Mouse (Mus musculus) MEL (cell line): ENCODE data around the gene Ptges3. TPM values are rescaled to one million over a fixed set of nuclear protein-coding genes. Genes with fewer than 3 reads are reported as not detected.
"Not testable (repeated sequence)": the region's sequence is repeated elsewhere in the genome, so short reads cannot be mapped to it uniquely, and the experiment has no call there.

Source experiments
- DNase-seq: peaks from one replicate; pipeline ENCODE4 v3.0.0; 2011; ENCODE audit warnings: low read depth, low spot score
- H3K27ac ChIP-seq: 2 replicates; pipeline ENCODE4 v1.5.1; 2012; ENCODE audit warnings: low read depth, mild to moderate bottlenecking, control low read depth, low read length, moderate library complexity; ENCODE audit not compliant: control insufficient read depth
- H3K27me3 ChIP-seq, 2 experiments: fragments of 150-350 bp in 1 of 2; sonication (generic) in 1 of 2; 2 replicates each; pipeline ENCODE4 v1.6.1; 2012; ENCODE audit warnings: low read length in 2 of 2, mild to moderate bottlenecking in 2 of 2, improper control_type of control experiment in 1 of 2, moderate library complexity in 1 of 2; ENCODE audit not compliant: insufficient read depth in 2 of 2, control insufficient read depth in 1 of 2
- H3K36me3 ChIP-seq, 2 experiments: 2 replicates each; pipeline ENCODE4 v1.6.1; 2012 to 2014; ENCODE audit warnings: low read length in 2 of 2, improper control_type of control experiment in 1 of 2, inconsistent platforms in 1 of 2, mild to moderate bottlenecking in 1 of 2; ENCODE audit not compliant: insufficient read depth in 2 of 2, control insufficient read depth in 1 of 2
- H3K4me1 ChIP-seq, 2 experiments: fragments of 150-350 bp in 1 of 2; sonication (generic) in 1 of 2; 2 replicates each; pipeline ENCODE4 v1.6.1; 2012; ENCODE audit warnings: low read length in 2 of 2, improper control_type of control experiment in 1 of 2, mild to moderate bottlenecking in 1 of 2; ENCODE audit not compliant: insufficient read depth in 2 of 2, control insufficient read depth in 1 of 2
- H3K4me3 ChIP-seq, 2 experiments: fragments of 150-350 bp in 1 of 2; sonication (generic) in 1 of 2; 2 replicates each; pipeline ENCODE4 v1.5.1; 2012; ENCODE audit warnings: low read depth in 2 of 2, low read length in 2 of 2, mild to moderate bottlenecking in 2 of 2, moderate library complexity in 2 of 2, control low read depth in 1 of 2, improper control_type of control experiment in 1 of 2; ENCODE audit not compliant: control insufficient read depth in 1 of 2, insufficient read depth in 1 of 2
- H3K79me2 ChIP-seq: 2 replicates; pipeline ENCODE4 v1.6.1; 2012; ENCODE audit warnings: mild to moderate bottlenecking, low read length, moderate library complexity; ENCODE audit not compliant: control insufficient read depth, poor library complexity, insufficient read depth
- H3K9ac ChIP-seq: 2 replicates; pipeline ENCODE4 v1.6.1; 2012; ENCODE audit warnings: low read depth, mild to moderate bottlenecking, control low read depth, low read length, moderate library complexity; ENCODE audit not compliant: control insufficient read depth, poor library complexity, severe bottlenecking
- H3K9me3 ChIP-seq: fragments of 150-350 bp; sonication (generic); replicated peaks from 2 replicates; pipeline ENCODE4 v1.6.1; 2012; ENCODE audit warnings: mild to moderate bottlenecking, low read length, improper control_type of control experiment, moderate library complexity; ENCODE audit not compliant: insufficient read depth
- CTCF ChIP-seq, 3 experiments: IDR thresholded peaks in 2 of 3; conservative IDR thresholded peaks in 1 of 3; 2 replicates each; pipeline ENCODE4 v1.5.1; 2011 to 2012; ENCODE audit warnings: low read length in 3 of 3, low read depth in 2 of 3, mild to moderate bottlenecking in 2 of 3, improper control_type of control experiment in 1 of 3, inconsistent platforms in 1 of 3, mixed read lengths in 1 of 3, moderate library complexity in 1 of 3; ENCODE audit not compliant: control insufficient read depth in 1 of 3, insufficient read depth in 1 of 3, poor library complexity in 1 of 3, severe bottlenecking in 1 of 3
- GATA1 ChIP-seq: IDR thresholded peaks from 2 replicates; pipeline ENCODE4 v1.6.1; 2011; ENCODE audit warnings: low read depth, low read length, improper control_type of control experiment
- MAX ChIP-seq: IDR thresholded peaks from 2 replicates; pipeline ENCODE4 v1.6.1; 2011; ENCODE audit warnings: low read length, improper control_type of control experiment
- MXI1 ChIP-seq: IDR thresholded peaks from 2 replicates; pipeline ENCODE4 v1.6.1; 2011; ENCODE audit warnings: mild to moderate bottlenecking, low read depth, low read length, improper control_type of control experiment
- MYC ChIP-seq: IDR thresholded peaks from 2 replicates; pipeline ENCODE4 v1.6.1; 2011; ENCODE audit warnings: low read depth, mild to moderate bottlenecking, low read length, improper control_type of control experiment, moderate library complexity
- RCOR1 ChIP-seq: IDR thresholded peaks from 2 replicates; pipeline ENCODE4 v1.6.1; 2012; ENCODE audit warnings: low read depth, mild to moderate bottlenecking, inconsistent platforms, low read length, improper control_type of control experiment
- USF2 ChIP-seq, 2 experiments: IDR thresholded peaks; 2 replicates each; pipeline ENCODE4 v1.6.1; 2011 to 2012; ENCODE audit warnings: improper control_type of control experiment in 2 of 2, low read length in 2 of 2, borderline replicate concordance in 1 of 2, inconsistent platforms in 1 of 2, low read depth in 1 of 2, mild to moderate bottlenecking in 1 of 2; ENCODE audit not compliant: insufficient read depth in 1 of 2
- ZMIZ1 ChIP-seq: IDR thresholded peaks from 2 replicates; pipeline ENCODE4 v1.6.1; 2012; ENCODE audit warnings: low read depth, mild to moderate bottlenecking, inconsistent platforms, low read length, improper control_type of control experiment, moderate library complexity
- ZNF384 ChIP-seq: IDR thresholded peaks from 2 replicates; pipeline ENCODE4 v1.6.1; 2012; ENCODE audit warnings: low read depth, mild to moderate bottlenecking, inconsistent platforms, low read length, improper control_type of control experiment
- polyA plus RNA-seq, 2 experiments: library from polyadenylated mRNA; stranded (reverse) in 1 of 2; unstranded in 1 of 2; fragments of >175 nt in 1 of 2; fragments of >200 nt in 1 of 2; gene quantifications; 2 replicates each; pipeline versions ENCODE4 v1.2.1 to v1.2.4; 2012; ENCODE audit warnings: low replicate concordance in 2 of 2, low read depth in 1 of 2; ENCODE audit not compliant: insufficient read length in 2 of 2, insufficient read depth in 1 of 2, missing spikeins in 1 of 2
- total RNA-seq: library from RNA; depleted of rRNA; stranded (reverse); fragments of 300-350 nt; gene quantifications from 2 replicates; pipeline ENCODE4 v1.2.3, GENCODE M21; 2012

The Ptges3 gene
- total and polyA plus RNA-seq, 3 experiments, result 216 to 627 (median 233) TPM

DNA sequence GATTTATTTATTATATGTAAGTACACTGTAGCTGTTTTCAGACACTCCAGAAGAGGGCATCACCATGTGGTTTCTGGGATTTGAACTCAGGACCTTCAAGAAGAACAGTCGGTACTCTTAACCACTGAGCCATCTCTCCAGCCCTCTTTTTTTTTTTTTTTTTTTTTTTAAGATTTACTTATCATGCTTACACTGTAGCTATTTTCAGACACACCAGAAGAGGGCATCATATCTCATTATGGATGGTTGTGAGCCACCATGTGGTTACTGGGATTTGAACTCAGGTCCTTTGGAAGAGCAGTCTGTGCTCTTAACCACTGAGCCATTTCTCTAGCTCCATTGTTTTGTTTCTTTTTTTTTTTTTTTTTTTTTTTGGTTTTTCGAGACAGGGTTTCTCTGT, 6.6 kb upstream of the Ptges3 start:
- not testable (repeated sequence) for DNase-seq, H3K9me3 ChIP-seq, H3K36me3 ChIP-seq, H3K4me1 ChIP-seq, H3K9ac ChIP-seq, H3K27me3 ChIP-seq, H3K27ac ChIP-seq, H3K4me3 ChIP-seq, H3K79me2 ChIP-seq
- TF ChIP-seq CTCF (IDR thresholded peaks at IDR 0.05 in 2 of 3, conservative IDR thresholded peaks at IDR 0.05 in 1 of 3; ENCODE audit: control insufficient read depth in 1 of 3, insufficient read depth in 1 of 3, low read depth in 2 of 3, low read length in 3 of 3, poor library complexity in 1 of 3, severe bottlenecking in 1 of 3) (0 out of 6 replicates have a peak, but pooled peaks of 1 of the 3 experiments have one; percentile 3), ZNF384 (peak; percentile 71)

DNA sequence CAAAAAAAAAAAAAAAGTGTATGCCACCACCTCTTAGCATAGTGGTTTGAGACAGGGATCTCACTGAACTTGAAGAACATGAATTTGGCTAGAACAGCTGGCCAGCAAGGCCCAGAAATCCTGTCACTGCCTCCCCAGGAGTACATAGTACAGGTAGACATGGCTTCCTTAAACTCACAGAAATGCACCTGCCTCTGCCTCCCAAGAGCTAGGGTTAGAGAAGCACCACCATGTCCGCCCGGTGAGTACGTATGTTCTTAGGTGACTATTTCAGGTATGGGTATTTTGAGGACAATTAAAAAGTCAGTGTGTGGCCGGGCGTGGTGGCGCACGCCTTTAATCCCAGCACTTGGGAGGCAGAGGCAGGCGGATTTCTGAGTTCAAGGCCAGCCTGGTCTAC, 5.8 kb upstream of the Ptges3 start:
- H3K9ac ChIP-seq, result no peak overlapping the region
- no peak overlapping the region for H3K4me3 ChIP-seq
- no peaks in the 10 kb centered on the region for H3K9me3 ChIP-seq
- no peaks in the 10 kb centered on the region for H3K4me1 ChIP-seq
- H3K79me2 ChIP-seq, result no peaks in the 10 kb centered on the region
- peaks cover 5 to 8% of the 10 kb centered on the region in 2 experiments for H3K36me3 ChIP-seq
- no peaks in the 10 kb centered on the region for H3K27me3 ChIP-seq
- DNase-seq, result no peak
- no peak overlapping the region for H3K27ac ChIP-seq
- TF ChIP-seq ZMIZ1 (0 out of 2 replicates have a peak, but pooled peaks have one; percentile 39), MXI1 (no peak), MAX (no peak)

DNA sequence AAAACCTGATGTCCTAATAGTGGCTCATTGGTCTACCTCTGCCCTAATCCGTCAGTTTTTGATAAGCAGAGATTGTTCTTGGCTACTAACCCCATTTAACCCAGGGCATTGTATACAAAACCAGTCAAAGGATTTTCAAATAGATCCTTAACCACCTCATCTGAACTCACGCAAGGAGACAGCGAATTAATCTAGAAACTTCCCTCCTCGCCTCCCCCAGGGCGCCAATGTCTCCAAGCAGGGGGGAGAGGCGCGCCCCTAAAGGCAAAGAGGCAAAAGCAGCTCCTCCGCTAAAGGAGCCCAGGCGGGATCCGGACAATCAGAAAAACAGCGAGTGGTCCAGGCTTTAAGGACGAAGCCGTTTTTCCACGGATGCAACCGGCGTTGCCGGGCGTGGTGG, 570 bp upstream of the Ptges3 start:
- H3K36me3 ChIP-seq, result peaks cover 2 to 28% of the 10 kb centered on the region in 2 experiments; a peak in 3 of 4 replicates
- DNase-seq, result no peak
- H3K9ac ChIP-seq, result peak overlapping the region; percentile 93

More for the DNA sequence above, 570 bp upstream of the Ptges3 start:
- Histone ChIP-seq H3K4me3 (peak overlapping the region; percentile 46 to 80), H3K4me1 (peaks cover 9 to 12% of the 10 kb centered on the region in 2 experiments; a peak in 3 of 4 replicates), H3K27me3 (no peaks in the 10 kb centered on the region), H3K79me2 (peaks cover 46% of the 10 kb centered on the region), H3K9me3 (no peaks in the 10 kb centered on the region), H3K27ac (peak overlapping the region; percentile 90)
- TF ChIP-seq GATA1 (0 out of 2 replicates have a peak, but pooled peaks have one; percentile 19), RCOR1 (peak; percentile 81), USF2 (IDR thresholded peaks at IDR 0.05; ENCODE audit: borderline replicate concordance in 1 of 2, insufficient read depth in 1 of 2, low read depth in 1 of 2, low read length in 2 of 2) (no peak), MXI1 (peak; percentile 58; the same call in 1 of the 2 replicates), MYC (0 out of 2 replicates have a peak, but pooled peaks have one; percentile 63), MAX (peak; percentile 21; the same call in 1 of the 2 replicates)
